Mouse (Mus musculus): Measurements from ENCODE around the gene Pigk.

- no peak for TF ChIP-seq CTCF (IDR thresholded peaks at IDR 0.05; ENCODE audit: borderline replicate concordance, insufficient read depth, low read depth, low read length)
- no peak for TF ChIP-seq POLR2A (IDR thresholded peaks at IDR 0.05; ENCODE audit: borderline replicate concordance, insufficient read depth, low read length)
Measured at GRCm38 (mm10) chr3:152843925-152844324, 130.0 kb downstream of the Pigk start.

All from cerebellum, adult 2 months (tissue).